Mouse (Mus musculus): ENCODE results near the gene Pphln1. TPM values are rescaled to one million over a fixed set of nuclear protein-coding genes. Genes with fewer than 3 reads are reported as not detected.

Gene Pphln1
- polyA plus RNA-seq, 1 experiment: 8.9 TPM

DNA sequence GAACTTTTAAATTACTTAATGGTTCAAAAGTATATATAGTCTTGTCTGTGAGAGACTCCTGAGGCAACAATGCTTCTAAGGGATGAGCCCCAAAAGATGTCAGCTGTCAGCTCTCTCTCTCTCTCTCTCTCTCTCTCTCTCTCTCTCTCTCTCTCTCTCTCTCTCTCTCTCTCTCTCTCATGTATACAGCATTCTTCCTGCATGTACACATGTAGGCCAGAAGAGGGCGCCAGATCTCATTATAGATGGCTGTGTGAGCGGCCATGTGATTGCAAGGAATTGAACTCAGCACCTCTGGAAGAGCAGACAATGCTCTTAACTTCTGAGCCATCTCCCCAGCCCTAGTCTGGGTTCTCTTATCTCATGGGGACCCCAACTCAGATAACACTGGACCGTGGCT is 19.0 kb upstream of the Pphln1 start:
- Histone ChIP-seq H3K36me3 (ENCODE audit: control insufficient read depth, insufficient read depth, low read length) (no peaks in the 10 kb centered on the region), H3K4me1 (ENCODE audit: control insufficient read depth, insufficient read depth, low read length) (no peaks in the 10 kb centered on the region), H3K4me3 (ENCODE audit: insufficient read depth, low read depth, low read length) (no peak overlapping the region), H3K27me3 (replicated peaks; ENCODE audit: control insufficient read depth, insufficient read depth, low read length) (no peaks in the 10 kb centered on the region), H3K27ac (ENCODE audit: insufficient read depth, low read depth, low read length) (no peak overlapping the region)
- 78% methylated on average over 3 of the region's 3 CpGs for WGBS
- TF ChIP-seq CTCF (conservative IDR thresholded peaks at IDR 0.05; ENCODE audit: insufficient read depth, insufficient read length, low read depth, low read length): peak; percentile 50
- no peak for TF ChIP-seq POLR2A (IDR thresholded peaks at IDR 0.05; ENCODE audit: low read depth, low read length)
- no peak for DNase-seq

DNA sequence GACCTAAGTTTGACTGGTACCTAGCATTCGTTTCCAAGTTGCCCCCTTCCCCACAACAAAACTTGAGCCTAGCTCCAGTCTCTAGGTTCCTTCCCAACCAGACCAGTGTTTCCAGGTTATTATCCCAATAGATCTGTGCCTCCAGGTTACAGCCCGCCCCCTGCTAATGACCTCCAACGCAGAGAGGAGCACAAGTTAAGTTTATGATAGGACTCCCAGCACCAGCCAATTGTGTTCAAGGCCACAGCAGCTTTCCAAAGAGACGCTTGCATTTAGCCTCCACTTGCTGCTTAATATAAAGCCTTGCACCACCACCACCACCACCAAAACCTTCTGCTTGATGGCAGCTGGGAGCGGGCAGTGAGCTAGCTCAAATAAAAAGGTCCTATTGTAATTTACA is 16.8 kb upstream of the Pphln1 start:
- TF ChIP-seq CTCF (conservative IDR thresholded peaks at IDR 0.05; ENCODE audit: insufficient read depth, insufficient read length, low read depth, low read length) (no peak), POLR2A (IDR thresholded peaks at IDR 0.05; ENCODE audit: low read depth, low read length) (no peak)
- WGBS: 58% methylated on average over 5 of the region's 5 CpGs
- H3K27me3 ChIP-seq (replicated peaks; ENCODE audit: control insufficient read depth, insufficient read depth, low read length): no peaks in the 10 kb centered on the region
- no peaks in the 10 kb centered on the region for H3K4me1 ChIP-seq (ENCODE audit: control insufficient read depth, insufficient read depth, low read length)
- no peak overlapping the region for H3K4me3 ChIP-seq (ENCODE audit: insufficient read depth, low read depth, low read length)
- no peak overlapping the region for H3K27ac ChIP-seq (ENCODE audit: insufficient read depth, low read depth, low read length)
- no peak for DNase-seq
- H3K36me3 ChIP-seq (ENCODE audit: control insufficient read depth, insufficient read depth, low read length): no peaks in the 10 kb centered on the region

DNA sequence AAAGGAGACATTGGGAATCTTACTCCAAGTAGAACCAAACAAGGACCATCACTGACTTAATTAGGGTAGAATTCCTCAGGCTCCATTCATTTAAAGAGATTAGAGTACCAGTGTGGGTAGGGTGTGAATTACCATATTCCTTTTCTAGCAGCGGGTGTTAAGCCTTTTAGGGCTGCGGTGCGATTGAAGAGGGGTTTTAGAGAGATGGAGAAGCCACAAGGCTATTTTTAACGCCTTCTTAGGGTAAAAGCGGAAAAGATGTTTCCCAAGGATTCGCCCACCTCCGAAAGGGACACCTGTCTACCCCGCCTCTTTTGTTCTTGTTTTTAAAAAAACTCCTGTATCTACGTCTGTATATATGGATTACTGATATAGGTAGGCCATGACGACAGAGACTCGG is 881 bp upstream of the Pphln1 start:
- no peak for TF ChIP-seq CTCF (conservative IDR thresholded peaks at IDR 0.05; ENCODE audit: insufficient read depth, insufficient read length, low read depth, low read length)
- no peak for TF ChIP-seq POLR2A (IDR thresholded peaks at IDR 0.05; ENCODE audit: low read depth, low read length)
- Histone ChIP-seq H3K4me3 (ENCODE audit: insufficient read depth, low read depth, low read length) (peak overlapping the region; percentile 95; the same call in 1 of the 2 replicates), H3K36me3 (ENCODE audit: control insufficient read depth, insufficient read depth, low read length) (no peaks in the 10 kb centered on the region; the same call in 1 of the 2 replicates), H3K27ac (ENCODE audit: insufficient read depth, low read depth, low read length) (no peak overlapping the region), H3K4me1 (ENCODE audit: control insufficient read depth, insufficient read depth, low read length) (peaks cover 3% of the 10 kb centered on the region; the same call in 1 of the 2 replicates), H3K27me3 (replicated peaks; ENCODE audit: control insufficient read depth, insufficient read depth, low read length) (no peaks in the 10 kb centered on the region)
- WGBS: 6% methylated on average over 11 of the region's 11 CpGs
- DNase-seq: no peak

DNA sequence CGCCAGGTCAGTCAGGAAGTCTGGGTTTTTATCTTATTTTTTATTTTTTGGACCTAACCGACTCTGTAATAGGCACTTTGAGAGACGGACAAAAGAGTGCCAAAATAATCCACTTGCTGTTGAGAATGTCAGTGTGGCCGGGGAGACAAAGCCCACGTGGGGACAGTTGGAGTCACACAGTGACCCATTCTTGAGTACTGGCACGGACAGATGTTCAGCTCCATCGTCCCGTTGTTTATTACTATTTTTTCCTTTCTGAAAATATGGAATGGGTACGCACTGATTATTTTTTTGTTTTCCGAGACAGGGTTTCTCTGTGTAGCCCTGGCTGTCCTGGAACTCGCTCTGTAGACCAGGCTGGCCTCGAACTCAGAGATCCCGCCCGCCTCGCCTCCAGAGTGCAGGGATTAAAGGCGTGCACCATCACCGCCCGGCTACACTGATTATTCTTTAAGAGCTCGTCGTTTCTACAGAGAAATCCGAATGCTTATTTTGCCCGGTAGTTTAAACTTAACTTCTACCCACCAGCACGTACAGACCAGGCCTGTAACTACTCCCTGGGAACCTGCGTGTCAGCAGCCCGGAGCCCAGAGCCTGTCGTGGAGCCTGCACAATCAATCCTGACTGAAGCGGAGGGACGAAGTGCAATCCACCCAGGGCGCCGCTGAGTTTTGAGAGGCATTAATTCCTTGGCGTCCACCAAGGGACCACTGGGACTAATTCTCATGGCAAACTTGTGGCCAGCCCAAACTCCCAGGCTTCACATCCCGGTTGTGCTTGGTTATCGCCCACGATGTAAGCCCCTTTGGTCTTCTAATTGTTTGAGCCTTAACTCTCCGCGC is 770 bp downstream of the Pphln1 start:
- peak overlapping the region; percentile 95 for H3K4me3 ChIP-seq (ENCODE audit: insufficient read depth, low read depth, low read length)
- peaks cover 3% of the 10 kb centered on the region; the same call in 1 of the 2 replicates for H3K4me1 ChIP-seq (ENCODE audit: control insufficient read depth, insufficient read depth, low read length)
- no peaks in the 10 kb centered on the region; the same call in 1 of the 2 replicates for H3K36me3 ChIP-seq (ENCODE audit: control insufficient read depth, insufficient read depth, low read length)
- H3K27ac ChIP-seq (ENCODE audit: insufficient read depth, low read depth, low read length): peak overlapping the region; percentile 70; the same call in 1 of the 2 replicates
- TF ChIP-seq POLR2A (IDR thresholded peaks at IDR 0.05; ENCODE audit: low read depth, low read length) (no peak), CTCF (conservative IDR thresholded peaks at IDR 0.05; ENCODE audit: insufficient read depth, insufficient read length, low read depth, low read length) (no peak)
- no peaks in the 10 kb centered on the region for H3K27me3 ChIP-seq (replicated peaks; ENCODE audit: control insufficient read depth, insufficient read depth, low read length)
- 10% methylated on average over 36 of the region's 36 CpGs for WGBS
- no peak for DNase-seq

DNA sequence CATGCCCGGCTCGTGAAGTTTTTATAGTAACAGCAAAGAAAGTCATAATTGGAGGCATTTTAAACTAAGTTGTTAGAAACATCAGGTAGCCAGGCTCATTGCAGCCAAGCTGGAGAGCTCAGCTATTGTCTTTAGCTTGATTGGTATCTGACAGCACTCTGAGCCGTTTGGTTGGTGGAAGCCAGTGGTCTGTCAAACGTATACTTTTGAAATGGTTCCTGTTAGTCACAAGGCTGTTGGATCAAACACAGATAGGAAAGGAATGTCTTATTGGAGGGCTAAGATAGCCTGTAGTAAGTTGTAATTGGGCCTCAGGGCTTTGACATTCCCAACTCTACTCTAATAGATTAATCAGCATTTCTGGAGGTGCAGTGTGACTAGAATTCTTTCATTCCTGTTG is 3.3 kb downstream of the Pphln1 start:
- DNase-seq: no peak
- H3K27ac ChIP-seq (ENCODE audit: insufficient read depth, low read depth, low read length): no peak overlapping the region
- no peaks in the 10 kb centered on the region for H3K36me3 ChIP-seq (ENCODE audit: control insufficient read depth, insufficient read depth, low read length)
- peaks cover 3% of the 10 kb centered on the region; the same call in 1 of the 2 replicates for H3K4me1 ChIP-seq (ENCODE audit: control insufficient read depth, insufficient read depth, low read length)
- 71% methylated on average over 4 of the region's 4 CpGs for whole genome bisulfite sequencing
- TF ChIP-seq POLR2A (IDR thresholded peaks at IDR 0.05; ENCODE audit: low read depth, low read length): no peak
- no peak for TF ChIP-seq CTCF (conservative IDR thresholded peaks at IDR 0.05; ENCODE audit: insufficient read depth, insufficient read length, low read depth, low read length)
- no peak overlapping the region for H3K4me3 ChIP-seq (ENCODE audit: insufficient read depth, low read depth, low read length)
- no peaks in the 10 kb centered on the region for H3K27me3 ChIP-seq (replicated peaks; ENCODE audit: control insufficient read depth, insufficient read depth, low read length)

DNA sequence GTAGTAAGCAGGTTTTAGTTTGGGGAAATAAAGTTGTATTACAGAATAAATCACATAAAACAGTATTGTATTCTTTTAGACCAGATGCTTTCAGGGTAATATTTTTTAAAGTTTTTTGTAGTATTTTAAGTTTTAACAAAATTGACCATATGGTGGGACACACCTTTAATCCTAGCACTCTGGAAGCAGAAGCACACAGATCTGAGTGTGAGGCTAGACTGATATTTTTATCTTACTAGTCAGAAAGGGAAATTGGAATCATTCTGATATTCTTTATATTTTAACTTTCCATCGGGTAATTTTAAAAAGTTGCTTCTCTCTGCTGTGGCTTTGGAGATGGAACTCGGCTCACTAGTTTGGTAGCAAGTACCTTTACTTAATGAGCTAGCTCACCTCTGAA is 4.6 kb downstream of the Pphln1 start:
- H3K27ac ChIP-seq (ENCODE audit: insufficient read depth, low read depth, low read length): no peak overlapping the region
- H3K27me3 ChIP-seq (replicated peaks; ENCODE audit: control insufficient read depth, insufficient read depth, low read length): no peaks in the 10 kb centered on the region
- DNase-seq: no peak
- H3K4me3 ChIP-seq (ENCODE audit: insufficient read depth, low read depth, low read length): no peak overlapping the region
- 95% methylated on average over 2 of the region's 2 CpGs for WGBS
- H3K4me1 ChIP-seq (ENCODE audit: control insufficient read depth, insufficient read depth, low read length): no peaks in the 10 kb centered on the region
- no peak for TF ChIP-seq POLR2A (IDR thresholded peaks at IDR 0.05; ENCODE audit: low read depth, low read length)
- TF ChIP-seq CTCF (conservative IDR thresholded peaks at IDR 0.05; ENCODE audit: insufficient read depth, insufficient read length, low read depth, low read length): no peak
- H3K36me3 ChIP-seq (ENCODE audit: control insufficient read depth, insufficient read depth, low read length): no peaks in the 10 kb centered on the region

GRCm38 (mm10) chr15:93404849-93405248 is 6.7 kb downstream of the Pphln1 start:
- Histone ChIP-seq H3K4me3 (ENCODE audit: insufficient read depth, low read depth, low read length) (no peak overlapping the region), H3K27me3 (replicated peaks; ENCODE audit: control insufficient read depth, insufficient read depth, low read length) (no peaks in the 10 kb centered on the region), H3K27ac (ENCODE audit: insufficient read depth, low read depth, low read length) (no peak overlapping the region), H3K4me1 (ENCODE audit: control insufficient read depth, insufficient read depth, low read length) (no peaks in the 10 kb centered on the region), H3K36me3 (ENCODE audit: control insufficient read depth, insufficient read depth, low read length) (no peaks in the 10 kb centered on the region)
- DNase-seq: no peak
- TF ChIP-seq CTCF (conservative IDR thresholded peaks at IDR 0.05; ENCODE audit: insufficient read depth, insufficient read length, low read depth, low read length): no peak
- TF ChIP-seq POLR2A (IDR thresholded peaks at IDR 0.05; ENCODE audit: low read depth, low read length): no peak
